Mouse (Mus musculus) Patski (cell line): ENCODE measurements at regions not wholly inside any gene's neighbourhood (a gene's known extent, or its start where the extent isn't known, plus 50 kb on each side); places are given as distances from the start of the nearest gene placed in this dataset.

Experiments used
- ATAC-seq: fragments of 100-300 bp; one replicate; pipeline ENCODE4 v1.8.0; 2021
- CTCF ChIA-PET: fragments of 350-600 bp; sonication (Branson Sonifier 250); formaldehyde crosslinking; loops from one replicate; lab custom pipeline; 2022; ENCODE audit warnings: inconsistent platforms; lab: Charles Lee
- POLR2A ChIA-PET: fragments of 350-600 bp; sonication (Branson Sonifier 250); formaldehyde crosslinking; loops from one replicate; lab custom pipeline; 2022; ENCODE audit warnings: antibody characterized with exemption, inconsistent platforms; lab: Charles Lee
- DNase-seq: peaks from one replicate; pipeline ENCODE4 v3.0.0-alpha.2; 2011; ENCODE audit warnings: low read depth, low spot score
- H3K27me3 ChIP-seq: fragments of 371-371 bp; one replicate; pipeline ENCODE4 v1.5.1; 2021
- CTCF ChIP-seq: fragments of 100-300 bp; IDR thresholded peaks from one replicate; pipeline ENCODE4 v1.5.1; 2021
- in situ Hi-C: fragments of 300-500 bp; cut with MboI; formaldehyde crosslinking; loops from 3 replicates; pipeline ENCODE4 v1.11.1; 2018; ENCODE audit warnings: low pct_unique_long_range_greater_than_20kb, mixed read lengths

- H3K27me3 ChIP-seq, result no peaks in the 10 kb centered on the region
- ATAC-seq (no peak), DNase-seq (no peak)
- ChIA-PET POLR2A (interaction anchor here (0.7 to 0.9 kb wide), 2 partner anchors 16 to 469 kb away, joined by 3 to 5 read pairs; no protein-coding TSS in a partner anchor), CTCF (no interaction called here)
- no peak for TF ChIP-seq CTCF
- in situ Hi-C loops, result no loop called here
Observed at GRCm38 (mm10) chr14:47920638-47921347, 199.8 kb upstream of the Peli2 start.

GRCm38 (mm10) chr14:47921811-47922277, 198.8 kb upstream of the Peli2 start:
- in situ Hi-C loops, result no loop called here
- H3K27me3 ChIP-seq, result no peaks in the 10 kb centered on the region
- no peak for TF ChIP-seq CTCF
- CTCF ChIA-PET, result interaction anchor here (1.1 kb wide), 1 partner anchor 17 kb away, joined by 3 read pairs; no protein-coding TSS in a partner anchor
- no peak for DNase-seq
- POLR2A ChIA-PET, result interaction anchor here (0.7 to 0.9 kb wide), 2 partner anchors 15 to 468 kb away, joined by 3 to 5 read pairs; no protein-coding TSS in a partner anchor
- no peak for ATAC-seq

- ChIA-PET CTCF (no interaction called here), POLR2A (no interaction called here)
- no peaks in the 10 kb centered on the region for H3K27me3 ChIP-seq
- in situ Hi-C loops, result loop anchor here (5.0 kb wide), 1 partner anchor 51 kb away; no protein-coding TSS in a partner anchor
- DNase-seq (no peak), ATAC-seq (no peak)
- TF ChIP-seq CTCF, result no peak
Observed at GRCm38 (mm10) chr14:47926416-47926815, 194.2 kb upstream of the Peli2 start.

- CTCF ChIA-PET, result no interaction called here
- DNase-seq, result no peak
Observed at GRCm38 (mm10) chr14:47935401-47935800, 185.2 kb upstream of the Peli2 start.

GRCm38 (mm10) chr14:47937081-47937651, 183.5 kb upstream of the Peli2 start:
- ATAC-seq (no peak), DNase-seq (no peak)
- TF ChIP-seq CTCF, result no peak
- H3K27me3 ChIP-seq, result peaks cover 16% of the 10 kb centered on the region
- ChIA-PET CTCF (no interaction called here), POLR2A (interaction anchor here (1.7 kb wide), 1 partner anchor 16 kb away, joined by 5 read pairs; no protein-coding TSS in a partner anchor)
- in situ Hi-C loops, result no loop called here

More at GRCm38 (mm10) chr14:47935401-47935800, 185.2 kb upstream of the Peli2 start:
- POLR2A ChIA-PET, result no interaction called here
- peaks cover 16% of the 10 kb centered on the region for H3K27me3 ChIP-seq
- no peak for TF ChIP-seq CTCF
- in situ Hi-C loops, result no loop called here
- ATAC-seq, result no peak

- DNase-seq (no peak), ATAC-seq (no peak)
- ChIA-PET CTCF (no interaction called here), POLR2A (no interaction called here)
- in situ Hi-C loops, result no loop called here
- TF ChIP-seq CTCF, result no peak
- peaks cover 13% of the 10 kb centered on the region for H3K27me3 ChIP-seq
Observed at GRCm38 (mm10) chr14:47939781-47940590, 180.6 kb upstream of the Peli2 start.

- POLR2A ChIA-PET, result no interaction called here
- peaks cover 8% of the 10 kb centered on the region for H3K27me3 ChIP-seq
- ATAC-seq, result no peak
- no peak for DNase-seq
- no peak for TF ChIP-seq CTCF
- CTCF ChIA-PET, result no interaction called here
- in situ Hi-C loops, result no loop called here
Observed at GRCm38 (mm10) chr14:47942671-47943070, 178.0 kb upstream of the Peli2 start.

GRCm38 (mm10) chr14:47944595-47944994, 176.0 kb upstream of the Peli2 start:
- in situ Hi-C loops, result no loop called here
- ChIA-PET POLR2A (no interaction called here), CTCF (no interaction called here)
- ATAC-seq (no peak), DNase-seq (no peak)
- TF ChIP-seq CTCF, result no peak
- H3K27me3 ChIP-seq, result peaks cover 4% of the 10 kb centered on the region

GRCm38 (mm10) chr14:47951041-47951440, 169.6 kb upstream of the Peli2 start:
- ATAC-seq (no peak), DNase-seq (no peak)
- peaks cover 3% of the 10 kb centered on the region for H3K27me3 ChIP-seq
- in situ Hi-C loops, result no loop called here
- POLR2A ChIA-PET, result no interaction called here
- TF ChIP-seq CTCF, result no peak
- CTCF ChIA-PET, result no interaction called here

- TF ChIP-seq CTCF, result no peak
- no peak for DNase-seq
- no peak for ATAC-seq
- ChIA-PET CTCF (no interaction called here), POLR2A (no interaction called here)
- peaks cover 14% of the 10 kb centered on the region for H3K27me3 ChIP-seq
- in situ Hi-C loops, result no loop called here
Observed at GRCm38 (mm10) chr14:47958171-47958570, 162.5 kb upstream of the Peli2 start.
